Mouse (Mus musculus): Measurements from ENCODE around the gene Sde2. TPM values are rescaled to one million over a fixed set of nuclear protein-coding genes. Genes with fewer than 3 reads are reported as not detected.
"Not testable (repeated sequence)": the region's sequence is repeated elsewhere in the genome, so short reads cannot be mapped to it uniquely, and the experiment has no call there.

Gene Sde2
- total and polyA plus RNA-seq, 3 experiments: 43.2 to 72.2 (median 51.6) TPM

- Histone ChIP-seq H3K4me3 (ENCODE audit: low read depth, low read length) (no peak overlapping the region), H3K36me3 (replicated peaks) (no peaks in the 10 kb centered on the region), H3K9me3 (replicated peaks) (no peaks in the 10 kb centered on the region), H3K27me3 (ENCODE audit: insufficient read depth, low read length) (peaks cover 72% of the 10 kb centered on the region), H3K4me1 (ENCODE audit: insufficient read depth, low read depth, low read length) (peaks cover 7% of the 10 kb centered on the region)
- TF ChIP-seq TAL1 (conservative IDR thresholded peaks at IDR 0.05; ENCODE audit: low read depth, low read length): no peak
- TF ChIP-seq GATA1 (IDR thresholded peaks at IDR 0.05; ENCODE audit: borderline replicate concordance, low read length): no peak
- no peak for TF ChIP-seq GATA2 (IDR thresholded peaks at IDR 0.05; ENCODE audit: borderline replicate concordance, low read depth, low read length)
- TF ChIP-seq CTCF (IDR thresholded peaks at IDR 0.05; ENCODE audit: low read depth, low read length): no peak
- TF ChIP-seq POLR2AphosphoS5 (IDR thresholded peaks at IDR 0.05; ENCODE audit: insufficient replicate concordance, low read depth, low read length): no peak
- no peak for ATAC-seq (ENCODE audit: extremely low read depth, insufficient number of reproducible peaks, low FRiP score, poor library complexity, severe bottlenecking)
- no peak for DNase-seq (ENCODE audit: low spot score)
Observed at GRCm38 (mm10) chr1:180888556-180889042, 37.7 kb downstream of the Sde2 start.

GRCm38 (mm10) chr1:180889172-180889571 is 38.2 kb downstream of the Sde2 start:
- Histone ChIP-seq H3K36me3 (replicated peaks) (no peaks in the 10 kb centered on the region), H3K4me1 (ENCODE audit: insufficient read depth, low read depth, low read length) (peaks cover 7% of the 10 kb centered on the region), H3K9me3 (replicated peaks) (no peaks in the 10 kb centered on the region), H3K27me3 (ENCODE audit: insufficient read depth, low read length) (peaks cover 72% of the 10 kb centered on the region), H3K4me3 (ENCODE audit: low read depth, low read length) (no peak overlapping the region)
- DNase-seq (ENCODE audit: low spot score): no peak
- no peak for ATAC-seq (ENCODE audit: extremely low read depth, insufficient number of reproducible peaks, low FRiP score, poor library complexity, severe bottlenecking)
- no peak for TF ChIP-seq POLR2AphosphoS5 (IDR thresholded peaks at IDR 0.05; ENCODE audit: insufficient replicate concordance, low read depth, low read length)
- TF ChIP-seq CTCF (IDR thresholded peaks at IDR 0.05; ENCODE audit: low read depth, low read length): no peak
- no peak for TF ChIP-seq GATA2 (IDR thresholded peaks at IDR 0.05; ENCODE audit: borderline replicate concordance, low read depth, low read length)
- TF ChIP-seq TAL1 (conservative IDR thresholded peaks at IDR 0.05; ENCODE audit: low read depth, low read length): no peak
- no peak for TF ChIP-seq GATA1 (IDR thresholded peaks at IDR 0.05; ENCODE audit: borderline replicate concordance, low read length)

DNA sequence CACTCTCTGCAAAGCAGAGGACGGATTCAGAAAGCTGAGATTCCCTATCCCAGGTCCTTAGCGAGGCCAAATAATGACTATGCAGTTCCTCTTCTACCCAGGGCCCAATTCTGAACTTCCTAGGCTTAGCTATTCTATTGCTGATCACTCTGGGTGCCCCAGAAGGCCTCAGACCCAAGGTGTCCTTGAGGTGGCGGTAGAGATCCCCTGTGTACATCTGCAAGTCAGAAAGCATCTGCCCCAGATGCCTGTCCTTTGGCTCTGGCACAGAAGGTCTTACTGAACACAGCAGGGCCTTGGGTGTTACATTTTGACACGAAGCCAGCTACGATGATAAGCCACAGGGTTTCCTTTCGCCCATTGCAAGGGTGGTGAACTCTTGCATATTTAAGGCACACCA is 38.9 kb downstream of the Sde2 start:
- no peaks in the 10 kb centered on the region for H3K36me3 ChIP-seq (replicated peaks)
- DNase-seq (ENCODE audit: low spot score) (no peak), ATAC-seq (ENCODE audit: extremely low read depth, insufficient number of reproducible peaks, low FRiP score, poor library complexity, severe bottlenecking) (no peak; the same call in 1 of the 2 replicates)
- TF ChIP-seq POLR2AphosphoS5 (IDR thresholded peaks at IDR 0.05; ENCODE audit: insufficient replicate concordance, low read depth, low read length) (no peak), TAL1 (conservative IDR thresholded peaks at IDR 0.05; ENCODE audit: low read depth, low read length) (no peak), GATA1 (IDR thresholded peaks at IDR 0.05; ENCODE audit: borderline replicate concordance, low read length) (no peak), GATA2 (IDR thresholded peaks at IDR 0.05; ENCODE audit: borderline replicate concordance, low read depth, low read length) (no peak), CTCF (IDR thresholded peaks at IDR 0.05; ENCODE audit: low read depth, low read length) (no peak)
- no peak overlapping the region for H3K4me3 ChIP-seq (ENCODE audit: low read depth, low read length)
- H3K9me3 ChIP-seq (replicated peaks): no peaks in the 10 kb centered on the region
- H3K27me3 ChIP-seq (ENCODE audit: insufficient read depth, low read length): peaks cover 73% of the 10 kb centered on the region
- peaks cover 7% of the 10 kb centered on the region for H3K4me1 ChIP-seq (ENCODE audit: insufficient read depth, low read depth, low read length)

- Histone ChIP-seq H3K9me3 (replicated peaks) (no peaks in the 10 kb centered on the region), H3K27me3 (ENCODE audit: insufficient read depth, low read length) (peaks cover 55% of the 10 kb centered on the region), H3K4me1 (ENCODE audit: insufficient read depth, low read depth, low read length) (peaks cover 3% of the 10 kb centered on the region; the same call in 1 of the 2 replicates), H3K36me3 (replicated peaks) (no peaks in the 10 kb centered on the region), H3K4me3 (ENCODE audit: low read depth, low read length) (no peak within 1 kb of the TSS)
- ATAC-seq (ENCODE audit: extremely low read depth, insufficient number of reproducible peaks, low FRiP score, poor library complexity, severe bottlenecking) (no peak), DNase-seq (ENCODE audit: low spot score) (no peak)
- TF ChIP-seq CTCF (IDR thresholded peaks at IDR 0.05; ENCODE audit: low read depth, low read length) (no peak), GATA2 (IDR thresholded peaks at IDR 0.05; ENCODE audit: borderline replicate concordance, low read depth, low read length) (no peak), POLR2AphosphoS5 (IDR thresholded peaks at IDR 0.05; ENCODE audit: insufficient replicate concordance, low read depth, low read length) (no peak), GATA1 (IDR thresholded peaks at IDR 0.05; ENCODE audit: borderline replicate concordance, low read length) (no peak), TAL1 (conservative IDR thresholded peaks at IDR 0.05; ENCODE audit: low read depth, low read length) (no peak)
Observed at GRCm38 (mm10) chr1:180892808-180893207, 41.9 kb downstream of the Sde2 start, which contains the start of gene Lefty2. Gene Lefty2, plus strand, starts transcription at chr1:180893108.

- ATAC-seq (ENCODE audit: extremely low read depth, insufficient number of reproducible peaks, low FRiP score, poor library complexity, severe bottlenecking); H3K9me3 ChIP-seq (replicated peaks); H3K4me3 ChIP-seq (ENCODE audit: low read depth, low read length); H3K4me1 ChIP-seq (ENCODE audit: insufficient read depth, low read depth, low read length); DNase-seq (ENCODE audit: low spot score); H3K36me3 ChIP-seq (replicated peaks): not testable (repeated sequence)
- peaks cover 48% of the 10 kb centered on the region for H3K27me3 ChIP-seq (ENCODE audit: insufficient read depth, low read length)
Observed at GRCm38 (mm10) chr1:180894088-180894987, 43.4 kb downstream of the Sde2 start.

GRCm38 (mm10) chr1:180901107-180901506 is 50.2 kb downstream of the Sde2 start:
- Histone ChIP-seq H3K4me1 (ENCODE audit: insufficient read depth, low read depth, low read length) (peaks cover 35% of the 10 kb centered on the region), H3K9me3 (replicated peaks) (no peaks in the 10 kb centered on the region), H3K27me3 (ENCODE audit: insufficient read depth, low read length) (peaks cover 15% of the 10 kb centered on the region), H3K4me3 (ENCODE audit: low read depth, low read length) (no peak overlapping the region), H3K36me3 (replicated peaks) (peaks cover 9% of the 10 kb centered on the region)
- TF ChIP-seq CTCF (IDR thresholded peaks at IDR 0.05; ENCODE audit: low read depth, low read length) (0 out of 2 replicates have a peak, but pooled peaks have one; percentile 17), GATA1 (IDR thresholded peaks at IDR 0.05; ENCODE audit: borderline replicate concordance, low read length) (no peak), POLR2AphosphoS5 (IDR thresholded peaks at IDR 0.05; ENCODE audit: insufficient replicate concordance, low read depth, low read length) (no peak), GATA2 (IDR thresholded peaks at IDR 0.05; ENCODE audit: borderline replicate concordance, low read depth, low read length) (no peak)
- DNase-seq (ENCODE audit: low spot score) (peak; percentile 43), ATAC-seq (ENCODE audit: extremely low read depth, insufficient number of reproducible peaks, low FRiP score, poor library complexity, severe bottlenecking) (no peak)
